Mouse (Mus musculus) ES-E14 (cell line): ENCODE data around the gene Hist1h2ad. TPM values are rescaled to one million over a fixed set of nuclear protein-coding genes. Genes with fewer than 3 reads are reported as not detected.

Experiments used
- DNase-seq: peaks from one replicate; pipeline ENCODE4 v3.0.0-alpha.2; 2013; ENCODE audit warnings: low read depth, low spot score
- H3K27ac ChIP-seq: 2 replicates; pipeline ENCODE4 v1.5.1; 2012; ENCODE audit warnings: low read depth, mild to moderate bottlenecking, low read length, moderate library complexity, mixed read lengths; ENCODE audit not compliant: poor library complexity, insufficient read depth, severe bottlenecking
- H3K36me3 ChIP-seq: 2 replicates; pipeline ENCODE4 v1.6.1; 2012; ENCODE audit warnings: mild to moderate bottlenecking, low read length, moderate library complexity, mixed read lengths; ENCODE audit not compliant: control insufficient read depth, poor library complexity, insufficient read depth, severe bottlenecking
- H3K4me1 ChIP-seq, 2 experiments: fragments of 150-350 bp in 1 of 2; sonication (generic) in 1 of 2; 2 replicates each; pipeline ENCODE4 v1.6.1; 2012; ENCODE audit warnings: low read length in 2 of 2, mild to moderate bottlenecking in 1 of 2, mixed read lengths in 1 of 2; ENCODE audit not compliant: control insufficient read depth in 2 of 2, insufficient read depth in 2 of 2, poor library complexity in 1 of 2
- H3K4me3 ChIP-seq, 2 experiments: fragments of 150-350 bp in 1 of 2; sonication (generic) in 1 of 2; 2 replicates each; pipeline ENCODE4 v1.5.1; 2012; ENCODE audit warnings: low read length in 2 of 2, low read depth in 1 of 2, mild to moderate bottlenecking in 1 of 2, mixed read lengths in 1 of 2; ENCODE audit not compliant: insufficient read depth in 1 of 2, poor library complexity in 1 of 2, severe bottlenecking in 1 of 2
- H3K9ac ChIP-seq: 2 replicates; pipeline ENCODE4 v1.6.1; 2012; ENCODE audit warnings: low read depth, mild to moderate bottlenecking, low read length, mixed read lengths; ENCODE audit not compliant: poor library complexity, insufficient read depth, severe bottlenecking
- H3K9me3 ChIP-seq: fragments of 150-350 bp; sonication (generic); 2 replicates; pipeline ENCODE4 v1.6.1; 2012; ENCODE audit warnings: low read depth, mild to moderate bottlenecking, low read length; ENCODE audit not compliant: control insufficient read depth, insufficient read depth
- CHD2 ChIP-seq: IDR thresholded peaks from 2 replicates; pipeline ENCODE4 v1.6.1; 2014; ENCODE audit warnings: mild to moderate bottlenecking, low read depth, low read length, inconsistent platforms
- HCFC1 ChIP-seq: IDR thresholded peaks from 2 replicates; pipeline ENCODE4 v1.6.1; 2012; ENCODE audit warnings: low read length, inconsistent platforms, borderline replicate concordance; ENCODE audit not compliant: insufficient read depth
- MAFK ChIP-seq: IDR thresholded peaks from 2 replicates; pipeline ENCODE4 v1.6.1; 2014; ENCODE audit warnings: mild to moderate bottlenecking, low read depth, low read length, inconsistent platforms; ENCODE audit not compliant: insufficient read depth
- ZC3H11A ChIP-seq: IDR thresholded peaks from 2 replicates; pipeline ENCODE4 v1.6.1; 2012; ENCODE audit warnings: low read depth, mild to moderate bottlenecking, inconsistent platforms, low read length, borderline replicate concordance
- ZNF384 ChIP-seq: IDR thresholded peaks from 2 replicates; pipeline ENCODE4 v1.6.1; 2012; ENCODE audit warnings: low read depth, low read length, inconsistent platforms
- in situ Hi-C, 2 experiments: fragments of 600-800 bp; cut with MboI; formaldehyde crosslinking; loops; one replicate each; pipeline ENCODE4 v1.15.1; 2025; ENCODE audit warnings: low sequenced_read_pairs in 2 of 2, inconsistent platforms in 1 of 2; ENCODE audit not compliant: unreplicated experiment in 2 of 2
- total RNA-seq: library from RNA; depleted of rRNA; stranded (reverse); fragments of 300-350 nt; gene quantifications from 2 replicates; pipeline ENCODE4 v1.2.3, GENCODE M21; 2012

Gene Hist1h2ad
- total RNA-seq, 1 experiment, result 1,000 TPM

DNA sequence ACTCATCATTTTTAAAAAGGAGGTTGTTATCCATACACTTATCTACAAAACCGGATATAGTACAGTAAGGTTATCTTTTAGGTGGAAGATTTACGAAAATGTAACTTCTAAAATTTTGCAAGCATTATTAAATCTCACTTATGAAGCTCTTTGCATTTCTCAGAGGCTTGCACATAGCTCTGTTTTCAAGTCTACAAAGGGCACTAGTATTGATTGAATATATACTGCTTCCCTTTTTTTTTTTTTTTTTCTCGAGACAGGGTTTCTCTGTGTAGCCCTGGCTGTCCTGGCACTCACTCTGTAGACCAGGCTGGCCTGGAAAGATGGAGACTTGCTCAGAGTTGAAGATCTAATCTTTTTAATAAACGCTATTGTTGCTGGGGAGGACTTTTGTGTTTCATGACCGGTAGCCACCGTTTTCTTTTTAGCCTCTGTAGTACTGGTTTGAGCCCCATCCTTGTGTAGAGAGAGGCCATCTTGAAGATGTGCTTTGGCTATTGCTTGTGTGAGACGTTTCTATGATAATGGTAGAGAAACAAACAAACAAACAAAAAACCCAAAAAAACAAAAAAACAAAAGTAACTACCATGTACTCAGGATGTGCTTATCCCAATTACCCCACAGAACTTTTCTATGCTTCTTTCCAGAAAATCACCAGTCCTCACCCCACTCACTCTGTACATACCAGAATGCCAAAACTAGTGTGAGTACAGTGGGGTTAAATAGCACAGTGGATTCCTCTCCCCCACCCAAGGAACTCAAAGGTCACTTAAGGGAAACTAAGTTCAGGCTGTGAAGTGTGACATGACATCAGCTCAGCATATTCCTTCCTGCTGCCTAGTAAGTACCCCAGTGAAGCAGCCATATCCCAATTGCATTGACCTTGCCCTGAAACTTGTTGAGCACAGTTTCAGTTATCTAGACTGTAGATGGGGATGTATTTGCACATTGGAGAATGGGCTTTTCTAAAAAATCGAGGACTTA is 22.0 kb upstream of the Hist1h2ad start:
- peak overlapping the region; percentile 63; the same call in 1 of the 2 replicates for H3K27ac ChIP-seq
- H3K9me3 ChIP-seq, result no peaks in the 10 kb centered on the region
- H3K4me3 ChIP-seq, result peak overlapping the region; percentile 3 to 7; a peak in 2 of 4 replicates
- peak; percentile 71; the same call in 1 of the 2 replicates for TF ChIP-seq ZNF384
- TF ChIP-seq ZC3H11A, result no peak
- no peaks in the 10 kb centered on the region for H3K36me3 ChIP-seq
- peak overlapping the region; percentile 50; the same call in 1 of the 2 replicates for H3K9ac ChIP-seq
- DNase-seq, result no peak
- in situ Hi-C loops, result loop anchor here (10.0 to 25.0 kb wide), 3 partner anchors 193 to 1815 kb away; partner anchors contain the start of genes Hist1h4j (in 2 of the 2), Hist1h2ag (in 1 of the 2), Hist1h2ah (in 1 of the 2) and Hist1h2bb (in 1 of the 2)
- 0 out of 4 replicates have a peak, but pooled peaks cover 0 to 2% of the 10 kb centered on the region in 2 experiments for H3K4me1 ChIP-seq

DNA sequence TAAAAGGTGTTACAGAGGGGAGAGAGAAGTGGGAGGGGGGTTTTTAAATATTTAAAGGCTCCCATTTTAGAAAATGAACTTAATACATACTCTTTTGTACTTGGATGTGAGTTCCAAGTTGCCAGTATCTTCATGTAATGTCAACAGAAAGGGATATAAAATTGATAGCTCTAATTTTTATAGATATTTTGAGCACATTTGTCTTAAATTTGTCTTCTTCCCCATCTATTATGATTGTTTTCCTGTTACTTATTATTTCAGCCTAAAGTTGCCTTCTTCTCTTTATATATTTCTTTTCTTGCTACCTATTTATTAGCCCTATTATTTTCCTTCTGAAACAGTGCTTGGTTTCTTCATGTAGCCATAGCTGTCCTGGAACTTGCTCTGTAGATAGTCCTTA is 21.2 kb upstream of the Hist1h2ad start, which contains the start of gene Hist1h1d:
Gene Hist1h1d, plus strand, starts transcription at position 301 of the 400 bp plus-strand sequence.
- no peak for DNase-seq
- H3K27ac ChIP-seq, result peak within 1 kb of the TSS; percentile 63; the same call in 1 of the 2 replicates
- H3K9me3 ChIP-seq, result no peaks in the 10 kb centered on the region
- H3K4me1 ChIP-seq, result 0 out of 4 replicates have a peak, but pooled peaks cover 0 to 2% of the 10 kb centered on the region in 2 experiments
- H3K9ac ChIP-seq, result peak within 1 kb of the TSS; percentile 50; the same call in 1 of the 2 replicates
- H3K4me3 ChIP-seq, result peak within 1 kb of the TSS in 1 of 2 experiments; percentile 3; a peak in 1 of 4 replicates
- H3K36me3 ChIP-seq, result no peaks in the 10 kb centered on the region
- TF ChIP-seq MAFK, result no peak
- TF ChIP-seq ZNF384, result no peak
- TF ChIP-seq HCFC1, result no peak
- TF ChIP-seq ZC3H11A, result no peak
- no peak for TF ChIP-seq CHD2
- in situ Hi-C loops, result loop anchor here (10.0 to 25.0 kb wide), 3 partner anchors 192 to 1816 kb away; partner anchors contain the start of genes Hist1h4j (in 2 of the 2), Hist1h2ag (in 1 of the 2), Hist1h2ah (in 1 of the 2) and Hist1h2bb (in 1 of the 2)

DNA sequence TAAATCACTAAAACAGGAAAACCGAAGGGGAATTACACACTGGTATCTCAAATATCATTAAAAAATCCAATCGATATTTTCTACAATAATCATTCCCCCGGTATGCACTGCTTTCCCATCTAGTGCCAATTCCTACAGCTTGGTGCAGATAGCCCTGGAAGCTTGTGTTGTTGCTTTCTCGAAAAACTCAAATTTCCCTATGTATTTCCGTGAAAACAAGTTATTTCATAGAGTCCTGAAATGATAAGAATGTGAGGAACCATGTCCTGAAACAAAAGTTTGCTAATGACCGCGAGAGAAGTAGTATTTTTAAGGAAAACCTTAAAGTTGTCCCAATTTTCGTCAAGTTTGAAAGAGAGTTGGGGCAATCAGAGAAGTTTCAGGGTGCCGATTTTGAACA is 19.8 kb upstream of the Hist1h2ad start:
- TF ChIP-seq ZC3H11A, result no peak
- TF ChIP-seq ZNF384, result no peak
- TF ChIP-seq CHD2, result no peak
- TF ChIP-seq MAFK, result no peak
- no peak for TF ChIP-seq HCFC1
- peak overlapping the region; percentile 80; the same call in 1 of the 2 replicates for H3K9ac ChIP-seq
- H3K4me3 ChIP-seq, result peak overlapping the region; percentile 23 to 54; a peak in 3 of 4 replicates
- 0 out of 4 replicates have a peak, but pooled peaks cover 0 to 2% of the 10 kb centered on the region in 2 experiments for H3K4me1 ChIP-seq
- no peaks in the 10 kb centered on the region for H3K9me3 ChIP-seq
- DNase-seq, result no peak
- in situ Hi-C loops, result loop anchor here (10.0 to 25.0 kb wide), 3 partner anchors 190 to 1817 kb away; partner anchors contain the start of genes Hist1h4j (in 2 of the 2), Hist1h2ag (in 1 of the 2), Hist1h2ah (in 1 of the 2) and Hist1h2bb (in 1 of the 2)
- H3K27ac ChIP-seq, result no peak overlapping the region; the same call in 1 of the 2 replicates
- H3K36me3 ChIP-seq, result no peaks in the 10 kb centered on the region
